Mouse (Mus musculus) forebrain, embryonic 16.5 days (tissue): ENCODE results near the gene Olfr811. TPM values are rescaled to one million over a fixed set of nuclear protein-coding genes. Genes with fewer than 3 reads are reported as not detected.

ENCODE experiments used
- polyA plus RNA-seq: library from polyadenylated mRNA; unstranded; fragments of >200 nt; fragmentation: Nextera tagmentation; extraction: Ambion mirVana; gene quantifications from 2 replicates; pipeline ENCODE4 v1.2.1, GENCODE M21; 2015

The Olfr811 gene
- polyA plus RNA-seq, 1 experiment from 2014 or later: not detected

Other genes with a start within 250 kb of the Olfr811 start
- not detected in 2 replicates for gene Olfr794, start 236.7 kb downstream of the Olfr811 start, polyA plus RNA-seq
- not detected in 2 replicates for gene Olfr796, start 191.8 kb downstream of the Olfr811 start, polyA plus RNA-seq
- not detected in 2 replicates for gene Olfr798, start 176.5 kb downstream of the Olfr811 start, polyA plus RNA-seq
- gene Olfr799, start 166.9 kb downstream of the Olfr811 start, polyA plus RNA-seq: not detected in 2 replicates
- not detected in 2 replicates for gene Olfr800, start 146.7 kb downstream of the Olfr811 start, polyA plus RNA-seq
- not detected in 2 replicates for gene Olfr801, start 130.5 kb downstream of the Olfr811 start, polyA plus RNA-seq
- gene Olfr802, start 116.2 kb downstream of the Olfr811 start, polyA plus RNA-seq: 0.06 TPM in 1 of 2 replicates, not detected in the other
- not detected in 2 replicates for gene Olfr803, start 110.1 kb downstream of the Olfr811 start, polyA plus RNA-seq
- not detected in 2 replicates for gene Olfr804, start 101.2 kb downstream of the Olfr811 start, polyA plus RNA-seq
- gene Olfr805, start 75.0 kb downstream of the Olfr811 start, polyA plus RNA-seq: not detected in 2 replicates
- gene Olfr806, start 62.5 kb downstream of the Olfr811 start, polyA plus RNA-seq: not detected in 2 replicates
- gene Olfr807, start 46.6 kb downstream of the Olfr811 start, polyA plus RNA-seq: not detected in 2 replicates
- not detected in 2 replicates for gene Olfr808, start 38.9 kb downstream of the Olfr811 start, polyA plus RNA-seq
- gene Olfr809, start 29.8 kb downstream of the Olfr811 start, polyA plus RNA-seq: not detected in 2 replicates
- gene Olfr810, start 9.5 kb downstream of the Olfr811 start, polyA plus RNA-seq: not detected in 2 replicates
- not detected in 2 replicates for gene Olfr812, start 41.7 kb upstream of the Olfr811 start, polyA plus RNA-seq
- not detected in 2 replicates for gene Olfr813, start 51.0 kb upstream of the Olfr811 start, polyA plus RNA-seq
- not detected in 2 replicates for gene Olfr814, start 75.5 kb upstream of the Olfr811 start, polyA plus RNA-seq
- gene Olfr815, start 101.5 kb upstream of the Olfr811 start, polyA plus RNA-seq: not detected in 2 replicates
- not detected in 2 replicates for gene Olfr816, start 111.2 kb upstream of the Olfr811 start, polyA plus RNA-seq
- gene Olfr818, start 144.7 kb upstream of the Olfr811 start, polyA plus RNA-seq: not detected in 2 replicates
- gene Olfr819, start 162.9 kb upstream of the Olfr811 start, polyA plus RNA-seq: not detected in 2 replicates
- gene Olfr247, start 171.7 kb upstream of the Olfr811 start, polyA plus RNA-seq: not detected in 2 replicates
- not detected in 2 replicates for gene Gm10310, start 180.7 kb upstream of the Olfr811 start, polyA plus RNA-seq
- gene Olfr820, start 208.2 kb upstream of the Olfr811 start, polyA plus RNA-seq: not detected in 2 replicates
- not detected in 2 replicates for gene Olfr821, start 226.0 kb upstream of the Olfr811 start, polyA plus RNA-seq